Mouse (Mus musculus): ENCODE results near the gene 1500009L16Rik.

The 1500009L16Rik gene

GRCm38 (mm10) chr10:83763891-83764290 is 41.2 kb downstream of the 1500009L16Rik start:
- DNase-seq: no peak

- DNase-seq: no peak
These were observed 44.2 kb downstream of the 1500009L16Rik start for GRCm38 (mm10) chr10:83766882-83767281.

GRCm38 (mm10) chr10:83776272-83776878 is 53.7 kb downstream of the 1500009L16Rik start:
- DNase-seq: peak; percentile 27 to 43

GRCm38 (mm10) chr10:83777253-83777652 is 54.6 kb downstream of the 1500009L16Rik start:
- no peak for DNase-seq

GRCm38 (mm10) chr10:83781854-83782253 is 59.2 kb downstream of the 1500009L16Rik start:
- DNase-seq: no peak

GRCm38 (mm10) chr10:83782371-83783120 is 59.9 kb downstream of the 1500009L16Rik start:
- DNase-seq: no peak

- DNase-seq: peak in 1 of 2 experiments; percentile 15
These were observed 62.3 kb downstream of the 1500009L16Rik start for GRCm38 (mm10) chr10:83785003-83785402.

- no peak for DNase-seq
These were observed 63.1 kb downstream of the 1500009L16Rik start for GRCm38 (mm10) chr10:83785627-83786392.

- peak in 1 of 2 experiments; percentile 30 for DNase-seq
These were observed 72.4 kb downstream of the 1500009L16Rik start for GRCm38 (mm10) chr10:83795088-83795487.

- no peak for DNase-seq
These were observed 72.8 kb downstream of the 1500009L16Rik start for GRCm38 (mm10) chr10:83795500-83795899.

- peak; percentile 21 to 49 for DNase-seq
These were observed 81.4 kb downstream of the 1500009L16Rik start for GRCm38 (mm10) chr10:83804021-83804420.

GRCm38 (mm10) chr10:83805201-83805718 is 82.6 kb downstream of the 1500009L16Rik start:
- DNase-seq: peak; percentile 42 to 51

GRCm38 (mm10) chr10:83807251-83807650 is 84.6 kb downstream of the 1500009L16Rik start:
- no peak for DNase-seq
